Mouse (Mus musculus) liver, embryonic 14 days (tissue): Measurements from ENCODE around the gene Fgf15. TPM values are rescaled to one million over a fixed set of nuclear protein-coding genes. Genes with fewer than 3 reads are reported as not detected.

Source experiments
- polyA plus RNA-seq: library from polyadenylated mRNA; depleted of rRNA; stranded (reverse); fragments of >200 nt; gene quantifications from 2 replicates; pipeline ENCODE4 v1.2.3, GENCODE M21; 2012; rRNA removed

Fgf15 gene
- 0.03 TPM in 1 of 2 replicates, not detected in the other for polyA plus RNA-seq

DNA sequence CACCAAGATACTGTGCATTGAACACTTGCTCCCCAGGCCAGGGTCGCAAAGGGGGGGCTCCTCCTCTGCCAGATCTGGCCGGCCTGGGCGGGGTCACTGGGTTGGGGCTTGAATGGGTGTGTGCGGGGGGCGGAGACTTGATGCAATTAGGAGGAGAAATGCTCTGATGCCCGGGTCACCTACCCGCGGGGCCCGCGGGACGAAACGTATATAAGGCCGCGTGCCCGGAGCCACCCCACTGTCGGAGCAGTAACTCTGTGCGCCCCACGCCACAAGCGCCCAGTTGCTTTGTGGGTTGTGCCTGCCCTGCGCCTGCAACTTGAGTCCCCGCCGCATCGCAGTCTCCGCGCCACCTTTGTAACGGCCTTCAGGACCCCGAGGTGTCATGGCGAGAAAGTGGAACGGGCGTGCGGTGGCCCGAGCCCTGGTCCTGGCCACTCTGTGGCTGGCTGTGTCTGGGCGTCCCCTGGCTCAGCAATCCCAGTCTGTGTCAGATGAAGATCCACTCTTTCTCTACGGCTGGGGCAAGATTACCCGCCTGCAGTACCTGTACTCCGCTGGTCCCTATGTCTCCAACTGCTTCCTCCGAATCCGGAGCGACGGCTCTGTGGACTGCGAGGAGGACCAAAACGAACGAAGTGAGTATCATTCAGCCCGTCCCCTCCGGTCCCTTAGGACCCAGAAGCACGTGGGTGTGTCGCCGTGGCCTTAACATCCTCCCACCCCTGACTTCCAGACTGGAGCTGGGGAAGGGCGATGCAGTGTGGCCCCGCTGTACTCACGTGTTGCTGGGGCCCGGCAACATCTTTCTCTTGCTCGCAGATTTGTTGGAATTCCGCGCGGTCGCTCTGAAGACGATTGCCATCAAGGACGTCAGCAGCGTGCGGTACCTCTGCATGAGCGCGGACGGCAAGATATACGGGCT, at the start of gene Fgf15:
Fgf15 (plus strand) TSS at position 238 of the 925 bp plus-strand sequence.

GRCm38 (mm10) chr7:144847067-144847466, 49.3 kb upstream of the Fgf15 start, which contains the start of gene Fgf4:
Fgf4 (plus strand) TSS chr7:144847367.

GRCm38 (mm10) chr7:144914948-144915750, 18.8 kb downstream of the Fgf15 start, which contains the start of gene LTO1:
LTO1 (plus strand) TSS chr7:144915100.

DNA sequence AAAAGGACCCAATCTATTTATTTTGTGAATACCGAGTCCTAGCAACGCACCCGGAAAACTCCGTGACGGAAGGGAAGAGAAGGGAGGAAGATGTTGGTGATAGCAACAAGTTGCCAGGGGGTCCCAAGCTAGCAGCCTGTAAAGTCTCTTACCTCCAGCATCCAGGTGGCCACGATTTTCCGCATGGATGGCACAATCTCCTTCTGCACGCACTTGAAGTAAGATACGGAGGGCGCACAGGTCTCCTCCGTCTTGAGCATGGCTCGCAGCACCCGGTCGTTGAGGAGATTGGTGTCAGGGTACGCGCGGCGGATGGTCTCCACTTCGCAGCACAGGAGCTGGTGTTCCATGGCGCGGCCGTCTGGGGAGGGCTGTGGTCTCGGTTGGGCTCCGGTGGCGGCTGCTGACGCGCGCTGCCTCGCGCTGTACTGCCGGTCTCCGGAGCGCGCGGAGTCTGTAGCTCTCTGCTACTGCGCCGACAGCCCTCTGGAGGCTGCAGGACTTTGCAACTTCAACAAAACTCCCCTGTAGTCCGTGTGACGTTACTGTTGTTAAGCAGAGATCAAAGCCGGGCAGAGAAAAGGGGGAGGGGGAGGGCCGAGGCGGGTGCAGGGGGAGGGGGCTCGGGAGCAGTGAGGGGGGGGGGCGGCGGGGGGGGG, 43.1 kb downstream of the Fgf15 start, which contains the start of gene Ccnd1:
Ccnd1 (minus strand) TSS at position 582 of the 659 bp plus-strand sequence.

Other genes with a start within 250 kb of the Fgf15 start
- gene Ano1, start 144.6 kb upstream of the Fgf15 start, polyA plus RNA-seq, result 1.8 and 1.9 TPM in 2 replicates
- gene Fgf3, start 58.4 kb upstream of the Fgf15 start, polyA plus RNA-seq, result 0.12 TPM in 2 replicates
- not detected in 2 replicates for gene Fgf4, start 49.2 kb upstream of the Fgf15 start, polyA plus RNA-seq
- 10.9 TPM in 2 replicates for gene LTO1, start 18.6 kb downstream of the Fgf15 start, polyA plus RNA-seq
- 15.5 and 16.4 TPM in 2 replicates for gene Ccnd1, start 43.4 kb downstream of the Fgf15 start, polyA plus RNA-seq